Mouse (Mus musculus): ENCODE measurements around the gene Brms1.

Gene Brms1

GRCm38 (mm10) chr19:5039301-5040114 lies 1.6 kb upstream of the Brms1 start:
- peak; percentile 41 for DNase-seq

- DNase-seq, result no peak
Measured at GRCm38 (mm10) chr19:5041588-5041987, 434 bp downstream of the Brms1 start.

- no peak for DNase-seq
Measured at GRCm38 (mm10) chr19:5045531-5045930, 4.4 kb downstream of the Brms1 start.

- DNase-seq, result no peak
Measured at GRCm38 (mm10) chr19:5048138-5049056, 7.2 kb downstream of the Brms1 start.

GRCm38 (mm10) chr19:5049325-5049724 lies 8.2 kb downstream of the Brms1 start:
- DNase-seq, result no peak

GRCm38 (mm10) chr19:5050047-5050905 lies 9.1 kb downstream of the Brms1 start, which contains the start of gene Rin1:
Rin1 (plus strand) TSS chr19:5050481.
- peak; percentile 68 for DNase-seq

GRCm38 (mm10) chr19:5051031-5051430 lies 9.9 kb downstream of the Brms1 start:
- DNase-seq, result no peak

- no peak for DNase-seq
Measured at GRCm38 (mm10) chr19:5051515-5051914, 10.4 kb downstream of the Brms1 start.

GRCm38 (mm10) chr19:5052166-5052822 lies 11.1 kb downstream of the Brms1 start:
- no peak for DNase-seq

- no peak for DNase-seq
Measured at GRCm38 (mm10) chr19:5052853-5053252, 11.7 kb downstream of the Brms1 start.

- DNase-seq, result peak; percentile 40
Measured at GRCm38 (mm10) chr19:5053909-5054308, 12.8 kb downstream of the Brms1 start.

GRCm38 (mm10) chr19:5056251-5056650 lies 15.1 kb downstream of the Brms1 start:
- no peak for DNase-seq

- no peak for DNase-seq
Measured at GRCm38 (mm10) chr19:5057876-5058775, 17.0 kb downstream of the Brms1 start.

- DNase-seq, result no peak
Measured at GRCm38 (mm10) chr19:5058801-5059771, 17.9 kb downstream of the Brms1 start.

- no peak for DNase-seq
Measured at GRCm38 (mm10) chr19:5060365-5061330, 19.5 kb downstream of the Brms1 start.

GRCm38 (mm10) chr19:5062041-5062440 lies 20.9 kb downstream of the Brms1 start:
- DNase-seq, result no peak

GRCm38 (mm10) chr19:5062446-5062845 lies 21.3 kb downstream of the Brms1 start:
- DNase-seq, result no peak

GRCm38 (mm10) chr19:5065104-5065503 lies 23.9 kb downstream of the Brms1 start:
- DNase-seq, result no peak

All from kidney, adult 11 months (tissue).